Mouse (Mus musculus) heart, adult 18-20 months (tissue): Measurements from ENCODE around the gene Gnao1. TPM values are rescaled to one million over a fixed set of nuclear protein-coding genes. Genes with fewer than 3 reads are reported as not detected.

Experiments
- DNase-seq, 2 experiments: peaks; one replicate each; pipeline ENCODE4 v3.0.0; 2021 to 2022; ENCODE audit warnings: mixed read lengths in 1 of 2
- microRNA-seq, 2 experiments: library from miRNA; unstranded; fragments of <30 nt; microRNA quantifications; one replicate each; pipeline ENCODE4 v1.2.0; 2022
- total RNA-seq, 2 experiments: library from RNA; stranded (reverse); gene quantifications; 2 replicates each; pipeline ENCODE4 v1.2.3; 2021

Gnao1 gene
- total RNA-seq, 2 experiments from 2014 or later, result 20.7 to 21.7 TPM

GRCm38 (mm10) chr8:94009243-94009845 lies 199.6 kb downstream of the Gnao1 start:
- DNase-seq, result peak in 1 of 2 experiments; percentile 18

- no peak for DNase-seq
These were observed 200.4 kb downstream of the Gnao1 start for GRCm38 (mm10) chr8:94010101-94010705.

GRCm38 (mm10) chr8:94011076-94012012 lies 201.6 kb downstream of the Gnao1 start:
- DNase-seq, result peak in 1 of 2 experiments; percentile 13

DNA sequence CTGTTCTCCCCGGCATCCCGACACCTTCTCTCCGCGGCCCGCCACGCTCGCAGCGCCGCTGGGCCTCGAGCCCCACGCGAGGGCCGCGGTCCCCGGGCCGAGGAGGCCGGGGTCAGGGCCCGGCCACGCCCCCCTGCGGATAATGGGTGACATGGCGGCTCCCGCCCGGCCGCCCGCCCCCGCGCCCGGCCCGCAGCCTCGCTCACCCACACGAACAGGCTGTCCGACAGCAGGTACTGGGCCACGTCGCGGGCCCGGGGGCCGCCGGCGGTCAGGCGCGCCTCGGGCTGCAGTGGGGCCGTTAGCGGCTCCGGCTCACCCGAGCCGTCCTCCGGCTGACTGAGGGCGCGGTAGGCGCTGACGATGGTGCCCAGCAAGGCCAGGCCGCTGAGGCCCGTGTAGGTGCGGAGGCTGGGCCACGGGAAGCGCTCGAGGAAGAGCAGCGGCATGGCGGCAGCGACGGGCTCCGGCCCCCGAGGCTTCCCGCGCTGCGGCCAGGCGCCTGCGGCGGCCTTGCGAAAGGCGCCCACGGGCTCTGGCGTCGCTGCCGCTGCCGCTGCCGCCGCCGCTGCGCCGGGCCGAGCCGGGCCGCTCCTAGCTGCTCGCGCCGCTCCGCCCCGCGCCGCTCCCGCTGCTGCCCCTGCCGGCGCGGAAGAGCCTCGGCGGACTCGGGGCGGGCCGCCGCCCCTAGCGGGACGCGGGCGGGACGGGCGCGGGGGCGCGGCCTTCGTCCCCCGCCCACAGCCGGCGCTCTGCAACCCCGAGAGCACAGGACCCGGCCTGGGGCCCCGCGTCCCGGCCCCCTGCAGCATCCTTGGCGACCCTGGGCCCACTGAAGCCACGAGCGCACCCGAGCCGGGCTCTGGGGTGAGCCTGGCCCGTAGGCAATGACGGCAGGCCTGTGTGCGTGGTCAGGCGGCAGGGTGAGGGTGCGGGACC lies 202.5 kb downstream of the Gnao1 start, which contains the start of gene Amfr:
Gene Amfr (minus strand): TSS at position 830 of the 939 bp plus-strand sequence.
- DNase-seq, result peak; percentile 72 to 74

DNA sequence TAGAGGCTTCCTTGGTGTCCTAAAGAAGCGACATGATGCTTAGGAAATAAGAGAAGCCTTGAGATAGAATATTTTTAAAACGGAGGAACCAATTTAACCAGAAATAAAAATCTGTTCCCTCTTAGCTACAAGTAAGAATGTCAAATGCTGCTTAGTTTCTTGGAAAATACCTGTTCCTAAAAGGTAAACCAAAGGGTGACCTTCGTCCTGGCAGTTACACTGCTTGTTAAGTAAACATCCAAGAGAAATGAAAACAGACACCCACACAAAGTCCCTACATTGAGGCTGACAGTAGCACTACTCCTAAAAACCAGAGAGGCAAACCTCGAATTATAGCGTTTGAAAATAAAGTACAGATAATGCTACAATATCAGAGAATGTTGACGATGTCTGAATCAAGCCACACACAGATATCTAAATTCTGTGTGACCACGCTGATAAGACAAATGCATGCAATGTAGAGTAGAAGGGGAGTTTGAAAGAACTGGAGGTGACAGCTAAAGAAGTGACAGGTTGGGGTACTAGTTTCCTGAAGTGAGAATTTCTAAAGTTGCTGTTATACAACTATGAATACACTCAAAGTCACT lies 203.4 kb downstream of the Gnao1 start:
- no peak for DNase-seq

Small RNAs within 50 kb of the gene (microRNA-seq; reads per million reads assigned to microRNA genes)
- gene Gm24159, result 0 reads per million in 2 experiments

Other genes starting within 250 kb of the Gnao1 start
- gene Amfr, start 202.9 kb downstream of the Gnao1 start, total RNA-seq, result 100 to 1,000 TPM; 130 to 155 TPM
- 10 to 100 TPM; 23.6 to 24.7 TPM for gene Nudt21, start 227.1 kb downstream of the Gnao1 start, total RNA-seq
- gene Ogfod1, start 227.2 kb downstream of the Gnao1 start, total RNA-seq, result 10 to 100 TPM; 31.0 to 35.5 TPM